Mouse (Mus musculus): ENCODE results near the gene Utp6. TPM values are rescaled to one million over a fixed set of nuclear protein-coding genes. Genes with fewer than 3 reads are reported as not detected.

Utp6 gene
- total and polyA plus RNA-seq, 3 experiments: 88.6 to 97.9 TPM; not detected in 1

DNA sequence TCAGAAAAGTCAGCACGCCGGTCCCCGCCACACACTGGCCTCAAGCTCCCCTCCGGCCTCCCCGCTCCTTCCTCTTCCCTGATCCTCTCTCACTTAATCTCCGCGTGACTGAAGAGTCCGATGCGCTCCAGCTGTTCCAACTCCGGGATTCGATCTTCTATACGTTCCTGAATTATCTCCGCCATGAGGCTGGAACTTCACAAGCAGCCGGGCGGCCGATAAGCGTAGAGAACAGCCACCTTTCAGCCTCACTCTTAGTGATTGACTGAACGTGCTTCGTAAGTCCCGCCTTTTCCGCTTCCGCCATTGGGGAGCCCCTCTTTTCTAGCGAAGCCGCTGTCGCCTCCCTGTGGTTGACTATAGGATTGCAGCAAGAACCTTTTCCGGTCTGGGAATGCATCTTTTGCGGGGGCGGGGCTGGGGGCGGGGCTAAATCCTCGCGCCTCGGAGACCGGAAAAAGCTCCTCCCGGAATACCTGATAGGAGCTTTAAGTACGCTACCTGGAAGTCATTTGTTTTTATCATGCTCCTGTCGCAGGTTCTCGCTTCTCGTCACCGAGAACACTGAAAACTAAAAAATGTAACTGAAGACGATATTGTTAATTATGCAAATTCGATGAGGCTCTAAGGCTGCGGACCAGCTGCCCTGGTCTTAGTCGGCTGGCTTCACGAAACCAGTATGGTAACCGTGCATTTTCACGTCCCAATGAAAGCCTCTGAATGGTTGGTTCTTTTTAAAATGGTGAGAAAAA lies at the start of gene Utp6 (continued):
- TF ChIP-seq POLR2AphosphoS5 (IDR thresholded peaks at IDR 0.05; ENCODE audit: borderline replicate concordance, low read depth, low read length): no peak
- TF ChIP-seq MXI1 (IDR thresholded peaks at IDR 0.05; ENCODE audit: low read depth, low read length): peak; percentile 95
- peak; percentile 59 to 87 (median 82) for TF ChIP-seq CTCF (IDR thresholded peaks at IDR 0.05 in 2 of 3, conservative IDR thresholded peaks at IDR 0.05 in 1 of 3; ENCODE audit: control insufficient read depth in 1 of 3, insufficient read depth in 1 of 3, low read depth in 2 of 3, low read length in 3 of 3, poor library complexity in 1 of 3, severe bottlenecking in 1 of 3)
- peak; percentile 72 for TF ChIP-seq GATA1 (IDR thresholded peaks at IDR 0.05; ENCODE audit: low read depth, low read length)
- TF ChIP-seq ELF1 (IDR thresholded peaks at IDR 0.05; ENCODE audit: low read depth, low read length): peak; percentile 95

DNA sequence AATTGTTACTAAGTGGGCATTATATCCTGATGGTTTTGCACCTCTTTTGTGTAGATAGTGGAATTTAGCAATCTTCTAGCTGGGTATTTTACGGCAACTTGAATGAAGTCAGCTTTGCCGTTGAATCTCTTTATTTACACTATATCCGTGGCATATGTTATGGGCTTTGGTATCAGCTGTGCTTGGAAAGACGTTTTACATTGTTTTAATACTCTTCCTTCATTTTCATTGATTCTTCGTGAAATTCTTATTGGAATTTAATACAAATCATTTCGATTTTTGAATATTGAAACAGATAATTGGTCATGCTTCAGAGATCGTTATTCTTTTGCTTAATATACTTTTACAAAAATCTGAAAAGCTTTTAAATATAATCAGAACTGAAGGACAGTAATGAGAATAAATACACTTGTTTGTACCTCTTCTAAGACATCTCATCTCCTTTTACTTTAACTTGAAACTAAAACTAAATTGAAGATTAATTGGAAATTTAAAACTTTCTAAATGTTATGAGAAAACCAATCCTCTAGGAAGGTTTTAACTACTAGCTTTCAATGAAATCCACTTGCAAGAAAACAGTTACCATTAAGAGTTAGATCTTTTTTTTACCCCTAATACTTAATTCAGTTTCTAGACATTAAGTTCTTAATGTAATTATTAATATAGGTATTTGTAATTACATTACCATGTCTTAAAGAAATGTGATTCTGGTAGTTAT lies 32.2 kb upstream of the Utp6 start:
- H3K9me3 ChIP-seq (replicated peaks; ENCODE audit: insufficient read depth, low read length): no peaks in the 10 kb centered on the region
- H3K27ac ChIP-seq (ENCODE audit: control insufficient read depth, low read depth, low read length): no peak overlapping the region
- TF ChIP-seq SIN3A (IDR thresholded peaks at IDR 0.05; ENCODE audit: low read length) (peak; percentile 82), UBTF (IDR thresholded peaks at IDR 0.05; ENCODE audit: borderline replicate concordance, insufficient read depth, low read depth, low read length) (0 out of 2 replicates have a peak, but pooled peaks have one; percentile 1), TAL1 (IDR thresholded peaks at IDR 0.05; ENCODE audit: low read length) (no peak), TCF12 (IDR thresholded peaks at IDR 0.05; ENCODE audit: low read depth, low read length) (no peak), POLR2AphosphoS2 (IDR thresholded peaks at IDR 0.05; ENCODE audit: low read length) (no peak), EP300 (IDR thresholded peaks at IDR 0.05; ENCODE audit: low read depth in 1 of 2, low read length in 2 of 2) (no peak), POLR2A (IDR thresholded peaks at IDR 0.05; ENCODE audit: control insufficient read depth in 1 of 2, insufficient read depth in 1 of 2, low read depth in 1 of 2, low read length in 2 of 2, poor library complexity in 1 of 2) (no peak), MXI1 (IDR thresholded peaks at IDR 0.05; ENCODE audit: low read depth, low read length) (0 out of 2 replicates have a peak, but pooled peaks have one; percentile 59), MAZ (IDR thresholded peaks at IDR 0.05; ENCODE audit: low read depth, low read length) (no peak), CHD2 (IDR thresholded peaks at IDR 0.05; ENCODE audit: low read length) (no peak), CTCF (IDR thresholded peaks at IDR 0.05 in 2 of 3, conservative IDR thresholded peaks at IDR 0.05 in 1 of 3; ENCODE audit: control insufficient read depth in 1 of 3, insufficient read depth in 1 of 3, low read depth in 2 of 3, low read length in 3 of 3, poor library complexity in 1 of 3, severe bottlenecking in 1 of 3) (no peak), USF2 (IDR thresholded peaks at IDR 0.05; ENCODE audit: borderline replicate concordance in 1 of 2, insufficient read depth in 1 of 2, low read depth in 1 of 2, low read length in 2 of 2) (no peak), RAD21 (IDR thresholded peaks at IDR 0.05; ENCODE audit: low read depth, low read length) (no peak), CHD1 (IDR thresholded peaks at IDR 0.05; ENCODE audit: low read depth, low read length) (0 out of 2 replicates have a peak, but pooled peaks have one; percentile 67), GABPA (IDR thresholded peaks at IDR 0.05; ENCODE audit: low read depth, low read length) (no peak), E2F4 (IDR thresholded peaks at IDR 0.05; ENCODE audit: borderline replicate concordance, low read depth, low read length) (no peak), ETS1 (IDR thresholded peaks at IDR 0.05; ENCODE audit: low read depth, low read length) (peak; percentile 49; the same call in 1 of the 2 replicates)
- H3K27me3 ChIP-seq (ENCODE audit: control insufficient read depth in 1 of 2, insufficient read depth in 2 of 2, low read length in 2 of 2): no peaks in the 10 kb centered on the region
- H3K9ac ChIP-seq (ENCODE audit: control insufficient read depth, low read depth, low read length, poor library complexity, severe bottlenecking): peak overlapping the region; percentile 98
- H3K36me3 ChIP-seq (ENCODE audit: control insufficient read depth in 1 of 2, insufficient read depth in 2 of 2, low read length in 2 of 2): peaks cover 29 to 30% of the 10 kb centered on the region in 2 experiments
- H3K4me1 ChIP-seq (ENCODE audit: control insufficient read depth in 1 of 2, insufficient read depth in 2 of 2, low read length in 2 of 2): peaks cover 3 to 7% of the 10 kb centered on the region in 2 experiments; a peak in 3 of 4 replicates
- H3K79me2 ChIP-seq (ENCODE audit: control insufficient read depth, insufficient read depth, low read length, poor library complexity): peaks cover 27% of the 10 kb centered on the region
- peak; percentile 56 for DNase-seq (ENCODE audit: low read depth, low spot score)
- H3K4me3 ChIP-seq (ENCODE audit: control insufficient read depth in 1 of 2, insufficient read depth in 1 of 2, low read depth in 2 of 2, low read length in 2 of 2): peak overlapping the region; percentile 85 to 86
